Mouse (Mus musculus): ENCODE measurements around the gene Fam135a. TPM values are rescaled to one million over a fixed set of nuclear protein-coding genes. Genes with fewer than 3 reads are reported as not detected.

Fam135a gene
- total RNA-seq (2018; cell fraction: chromatin; rRNA removed), result 10 to 100 TPM in 11 of 26 experiments, 1 to 10 TPM in 15; 3.2 to 14.3 (median 9.3) TPM
- total RNA-seq (2018; cell fraction: cytosol; rRNA removed), result 1 to 10 TPM; 1.3 to 3.0 (median 2.1) TPM
- total RNA-seq (2018; cell fraction: nucleus; rRNA removed), result 10 to 100 TPM in 1 of 26 experiments, 1 to 10 TPM in 25; 2.4 to 11.9 (median 5.6) TPM
- polyA plus RNA-seq (2018), result 1.9 to 2.2 TPM (median 2.1 TPM) in 3 replicates

DNA sequence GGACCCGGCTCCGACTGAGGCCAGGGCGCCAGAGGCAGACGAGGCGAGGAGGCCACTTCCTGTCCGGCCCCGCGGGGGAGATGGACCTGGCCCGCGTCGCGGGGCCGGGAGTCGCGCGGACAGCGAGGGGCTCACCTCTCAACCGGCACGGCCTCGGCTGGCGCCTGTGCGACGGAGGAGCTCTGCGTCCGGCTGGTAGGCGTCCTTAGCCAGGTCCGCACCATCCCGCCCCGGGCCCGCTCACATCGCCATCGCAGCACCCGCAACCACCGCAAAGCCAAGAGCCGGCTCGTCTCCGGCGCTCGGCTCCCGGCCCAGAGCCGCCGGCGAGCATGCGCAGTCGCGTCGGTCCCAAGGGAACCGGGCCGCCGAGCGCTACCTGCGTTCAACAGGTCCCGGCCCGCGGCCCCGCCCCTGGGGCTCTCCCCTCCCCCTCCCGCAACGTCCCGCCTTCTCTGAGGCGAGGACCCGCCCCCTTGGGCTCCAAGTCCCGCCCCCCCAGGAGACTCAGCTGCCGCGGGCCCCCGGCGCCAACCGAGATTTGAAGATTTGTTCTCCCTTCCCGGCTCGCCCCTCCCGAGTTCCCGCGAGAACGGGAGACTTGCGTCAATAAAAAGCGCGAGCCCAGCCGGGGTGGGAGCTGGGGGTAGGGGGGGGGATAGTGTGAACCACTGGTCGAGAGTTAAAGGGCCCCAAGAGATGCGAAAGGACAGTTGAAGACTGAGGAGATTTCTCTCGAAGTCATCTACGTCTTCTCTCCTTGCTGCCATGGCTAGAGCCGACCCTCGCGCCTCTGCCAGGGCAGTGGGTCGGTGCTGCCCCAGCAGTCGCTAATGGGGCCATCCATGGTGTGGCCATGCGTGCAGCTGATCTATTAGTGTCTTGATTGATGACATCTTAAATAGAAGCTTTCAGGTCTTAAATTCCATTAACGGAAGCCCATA, at the start of gene Fam135a:
TSS of gene Fam135a (minus strand) at position 416 of the 944 bp plus-strand sequence.
- Histone ChIP-seq H3K36me3 (ENCODE audit: inconsistent target) (no peaks in the 10 kb centered on the region), H3K4me3 (ENCODE audit: inconsistent target) (peak within 1 kb of the TSS; percentile 33), H3K27ac (no peak within 1 kb of the TSS), H3K79me2 (ENCODE audit: inconsistent target) (no peaks in the 10 kb centered on the region)
- whole genome bisulfite sequencing (ENCODE audit: missing documents), result 2% methylated on average over 73 of the region's 88 CpGs

DNA sequence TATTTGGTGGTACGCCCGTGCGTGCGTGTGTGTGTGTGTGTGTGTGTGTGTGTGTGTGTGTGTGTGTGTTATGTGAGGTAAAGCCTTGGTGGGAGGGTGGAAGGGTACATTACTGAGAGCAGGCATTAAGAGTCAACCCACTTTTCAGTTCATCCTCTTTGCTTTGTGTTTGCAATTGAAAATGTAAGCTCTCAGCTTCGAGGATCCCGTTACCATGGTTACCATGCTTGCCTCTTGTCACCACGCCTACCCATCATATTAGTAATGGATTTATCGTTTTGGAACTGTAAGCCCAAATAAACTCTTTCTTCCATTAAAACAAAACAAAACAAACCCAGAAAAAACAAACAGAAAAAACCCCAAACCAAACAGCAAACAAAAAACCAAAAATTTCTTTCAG, 43.4 kb upstream of the Fam135a start:
- WGBS (ENCODE audit: missing documents), result 89% methylated on average over 8 of the region's 8 CpGs
- Histone ChIP-seq H3K36me3 (ENCODE audit: inconsistent target) (no peaks in the 10 kb centered on the region), H3K79me2 (ENCODE audit: inconsistent target) (no peaks in the 10 kb centered on the region), H3K4me3 (ENCODE audit: inconsistent target) (no peak overlapping the region), H3K27ac (no peak overlapping the region)

- no peaks in the 10 kb centered on the region for H3K36me3 ChIP-seq (ENCODE audit: inconsistent target)
- no peak overlapping the region for H3K27ac ChIP-seq
- H3K79me2 ChIP-seq (ENCODE audit: inconsistent target), result no peaks in the 10 kb centered on the region
- WGBS (ENCODE audit: missing documents), result 85% methylated on average over 6 of the region's 6 CpGs
- H3K4me3 ChIP-seq (ENCODE audit: inconsistent target), result no peak overlapping the region
These were observed 40.4 kb upstream of the Fam135a start for GRCm38 (mm10) chr1:24140555-24140954.

DNA sequence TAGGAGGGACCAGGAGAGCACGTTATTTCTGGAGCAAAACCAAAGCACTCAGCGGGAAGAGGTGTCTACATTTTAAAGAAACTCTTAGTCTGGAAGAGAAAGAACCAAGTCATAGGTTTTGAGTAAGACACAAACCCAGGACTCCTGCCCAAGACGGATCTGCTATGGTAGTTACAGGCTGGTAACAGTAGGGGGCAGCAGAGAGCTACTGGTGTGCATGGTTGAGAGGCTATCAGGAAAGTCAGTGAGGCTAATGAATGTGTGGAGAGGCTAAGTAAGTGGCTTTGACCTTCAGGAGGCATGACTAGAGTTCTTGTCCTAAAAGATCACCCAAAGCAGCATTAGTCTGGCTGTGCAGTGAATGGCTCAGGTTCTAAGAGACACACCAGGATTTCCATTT, 37.0 kb upstream of the Fam135a start:
- no peak overlapping the region for H3K27ac ChIP-seq
- H3K36me3 ChIP-seq (ENCODE audit: inconsistent target), result no peaks in the 10 kb centered on the region
- no peaks in the 10 kb centered on the region for H3K79me2 ChIP-seq (ENCODE audit: inconsistent target)
- H3K4me3 ChIP-seq (ENCODE audit: inconsistent target), result no peak overlapping the region
- WGBS (ENCODE audit: missing documents), result 21% methylated on average over 3 of the region's 3 CpGs

- 0% methylated on average over 1 of the region's 1 CpGs for WGBS (ENCODE audit: missing documents)
- H3K36me3 ChIP-seq (ENCODE audit: inconsistent target), result no peaks in the 10 kb centered on the region
- H3K27ac ChIP-seq, result no peak overlapping the region
- H3K4me3 ChIP-seq (ENCODE audit: inconsistent target), result no peak overlapping the region
- no peaks in the 10 kb centered on the region for H3K79me2 ChIP-seq (ENCODE audit: inconsistent target)
These were observed 34.7 kb upstream of the Fam135a start for GRCm38 (mm10) chr1:24134792-24135191.

GRCm38 (mm10) chr1:24133853-24134252, 33.7 kb upstream of the Fam135a start:
- H3K79me2 ChIP-seq (ENCODE audit: inconsistent target), result no peaks in the 10 kb centered on the region
- 51% methylated on average over 19 of the region's 19 CpGs for WGBS (ENCODE audit: missing documents)
- H3K27ac ChIP-seq, result no peak overlapping the region
- H3K36me3 ChIP-seq (ENCODE audit: inconsistent target), result no peaks in the 10 kb centered on the region
- no peak overlapping the region for H3K4me3 ChIP-seq (ENCODE audit: inconsistent target)

GRCm38 (mm10) chr1:24127866-24128265, 27.7 kb upstream of the Fam135a start:
- H3K36me3 ChIP-seq (ENCODE audit: inconsistent target), result no peaks in the 10 kb centered on the region
- H3K79me2 ChIP-seq (ENCODE audit: inconsistent target), result no peaks in the 10 kb centered on the region
- H3K4me3 ChIP-seq (ENCODE audit: inconsistent target), result no peak overlapping the region
- WGBS (ENCODE audit: missing documents), result 82% methylated on average over 6 of the region's 6 CpGs
- H3K27ac ChIP-seq, result no peak overlapping the region

- H3K79me2 ChIP-seq (ENCODE audit: inconsistent target), result no peaks in the 10 kb centered on the region
- H3K27ac ChIP-seq, result no peak overlapping the region
- no peak overlapping the region for H3K4me3 ChIP-seq (ENCODE audit: inconsistent target)
- 97% methylated on average over 3 of the region's 3 CpGs for WGBS (ENCODE audit: missing documents)
- H3K36me3 ChIP-seq (ENCODE audit: inconsistent target), result no peaks in the 10 kb centered on the region
These were observed 24.5 kb upstream of the Fam135a start for GRCm38 (mm10) chr1:24124610-24125009.

DNA sequence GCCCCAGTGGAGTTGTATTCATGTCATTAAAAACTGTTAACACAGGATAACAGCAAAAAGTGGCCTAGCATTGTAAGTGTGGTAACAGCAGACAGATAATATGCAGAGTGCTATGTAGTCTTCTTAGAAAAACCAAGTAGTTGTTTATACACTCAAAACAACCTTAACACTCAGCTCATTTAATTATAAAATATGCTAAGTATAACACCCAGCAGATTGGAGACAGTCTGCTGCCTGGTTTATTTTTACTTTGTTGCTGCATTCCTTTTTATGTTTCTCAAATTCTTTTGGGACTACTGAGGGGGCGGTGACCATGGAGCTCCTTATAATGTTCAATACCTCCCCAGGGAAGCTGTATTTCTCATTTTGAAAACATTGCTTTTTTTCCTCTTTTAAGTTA, 22.4 kb upstream of the Fam135a start:
- 86% methylated on average over 1 of the region's 1 CpGs for WGBS (ENCODE audit: missing documents)
- H3K27ac ChIP-seq, result no peak overlapping the region
- no peak overlapping the region for H3K4me3 ChIP-seq (ENCODE audit: inconsistent target)
- H3K36me3 ChIP-seq (ENCODE audit: inconsistent target), result no peaks in the 10 kb centered on the region
- no peaks in the 10 kb centered on the region for H3K79me2 ChIP-seq (ENCODE audit: inconsistent target)

DNA sequence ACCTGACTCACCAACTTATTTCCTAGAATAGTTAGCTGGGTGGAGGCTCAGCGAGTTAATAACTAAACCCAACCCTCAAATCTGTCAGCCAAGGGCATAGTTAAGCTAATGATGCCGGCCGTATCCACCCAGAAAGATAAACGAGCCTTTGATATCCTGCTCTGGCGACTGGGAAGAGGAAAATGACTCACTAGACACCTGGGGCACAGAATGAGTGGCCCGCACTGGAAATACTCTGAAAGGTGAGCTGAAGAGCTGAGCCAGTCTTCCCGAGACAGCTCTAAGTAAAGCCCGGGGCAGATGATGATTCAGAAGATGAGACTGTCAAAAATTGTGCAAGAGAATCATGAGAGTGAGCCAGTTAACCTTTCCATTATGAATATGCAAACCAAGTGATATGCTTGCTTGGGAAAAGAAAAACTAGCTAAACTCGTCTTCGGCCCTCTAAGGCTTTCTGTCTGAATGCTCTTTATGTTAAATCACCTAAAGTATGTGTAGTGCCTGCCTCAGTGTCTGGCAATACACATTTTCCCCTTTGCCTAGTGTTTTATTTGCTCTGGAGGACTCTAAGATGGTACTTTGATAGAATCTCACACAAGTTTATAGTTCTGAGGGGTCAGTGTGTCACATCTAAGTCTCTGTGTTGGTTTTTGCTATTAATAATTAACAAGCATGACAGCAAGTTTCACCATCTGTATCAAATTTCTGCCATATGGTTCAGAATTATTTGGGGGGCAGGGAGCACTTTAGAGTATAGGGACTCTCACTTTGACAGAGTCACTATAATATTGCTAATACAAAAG, 8.0 kb upstream of the Fam135a start:
- 78% methylated on average over 10 of the region's 10 CpGs for WGBS (ENCODE audit: missing documents)
- H3K4me3 ChIP-seq (ENCODE audit: inconsistent target), result no peak overlapping the region
- no peak overlapping the region for H3K27ac ChIP-seq
- no peaks in the 10 kb centered on the region for H3K79me2 ChIP-seq (ENCODE audit: inconsistent target)
- no peaks in the 10 kb centered on the region for H3K36me3 ChIP-seq (ENCODE audit: inconsistent target)

DNA sequence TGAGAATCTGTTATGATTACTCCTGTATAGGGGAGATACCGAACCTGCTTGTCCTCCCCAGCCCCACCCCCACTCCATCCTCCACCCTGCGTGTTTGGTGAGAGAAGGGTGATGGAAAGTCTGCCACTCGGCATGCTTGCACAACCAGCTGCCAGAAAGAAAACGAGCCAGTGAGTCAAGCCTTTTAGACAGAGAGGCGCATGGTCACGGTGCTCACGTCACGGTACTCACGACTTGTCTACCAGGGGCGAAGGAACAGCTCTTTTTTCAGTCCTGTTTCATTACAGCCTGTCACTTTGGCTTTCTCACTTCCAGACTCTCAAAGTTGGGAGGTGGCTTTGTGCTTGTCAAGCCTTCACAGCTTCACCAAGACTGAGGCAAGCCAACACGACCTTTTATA, 7.2 kb upstream of the Fam135a start:
- Histone ChIP-seq H3K4me3 (ENCODE audit: inconsistent target) (no peak overlapping the region), H3K79me2 (ENCODE audit: inconsistent target) (no peaks in the 10 kb centered on the region), H3K27ac (no peak overlapping the region), H3K36me3 (ENCODE audit: inconsistent target) (no peaks in the 10 kb centered on the region)
- 77% methylated on average over 11 of the region's 11 CpGs for WGBS (ENCODE audit: missing documents)

- 56% methylated on average over 10 of the region's 10 CpGs for WGBS (ENCODE audit: missing documents)
- H3K4me3 ChIP-seq (ENCODE audit: inconsistent target), result no peak overlapping the region
- no peaks in the 10 kb centered on the region for H3K79me2 ChIP-seq (ENCODE audit: inconsistent target)
- H3K36me3 ChIP-seq (ENCODE audit: inconsistent target), result no peaks in the 10 kb centered on the region
- no peak overlapping the region for H3K27ac ChIP-seq
These were observed 2.5 kb upstream of the Fam135a start for GRCm38 (mm10) chr1:24102579-24103149.

DNA sequence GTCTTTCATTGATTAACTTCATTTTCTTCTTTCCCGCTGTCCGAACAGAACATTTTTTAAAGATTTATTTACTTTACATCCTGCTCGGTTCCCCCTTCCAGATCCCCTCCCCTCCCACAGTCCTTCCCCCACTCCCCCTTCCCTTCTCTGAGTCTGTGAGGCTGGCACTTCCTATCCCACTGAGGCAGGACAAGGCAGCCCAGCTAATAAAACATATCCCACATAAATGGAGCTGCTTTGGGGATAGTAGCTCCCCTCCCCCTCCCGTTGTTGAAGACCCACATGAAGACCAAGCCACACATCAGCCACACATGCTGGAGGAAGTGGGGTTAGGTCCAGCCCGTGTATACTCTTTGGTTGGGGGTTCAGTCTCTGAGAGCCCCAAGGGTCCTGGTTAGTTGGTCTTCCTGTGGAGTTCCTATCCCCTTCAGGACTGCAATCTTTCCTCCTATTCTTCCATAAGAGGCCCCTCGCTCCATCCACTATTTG, 773 bp upstream of the Fam135a start:
- Histone ChIP-seq H3K4me3 (ENCODE audit: inconsistent target) (peak overlapping the region; percentile 33), H3K79me2 (ENCODE audit: inconsistent target) (no peaks in the 10 kb centered on the region), H3K36me3 (ENCODE audit: inconsistent target) (no peaks in the 10 kb centered on the region), H3K27ac (no peak overlapping the region)
- 59% methylated on average over 6 of the region's 6 CpGs for WGBS (ENCODE audit: missing documents)

DNA sequence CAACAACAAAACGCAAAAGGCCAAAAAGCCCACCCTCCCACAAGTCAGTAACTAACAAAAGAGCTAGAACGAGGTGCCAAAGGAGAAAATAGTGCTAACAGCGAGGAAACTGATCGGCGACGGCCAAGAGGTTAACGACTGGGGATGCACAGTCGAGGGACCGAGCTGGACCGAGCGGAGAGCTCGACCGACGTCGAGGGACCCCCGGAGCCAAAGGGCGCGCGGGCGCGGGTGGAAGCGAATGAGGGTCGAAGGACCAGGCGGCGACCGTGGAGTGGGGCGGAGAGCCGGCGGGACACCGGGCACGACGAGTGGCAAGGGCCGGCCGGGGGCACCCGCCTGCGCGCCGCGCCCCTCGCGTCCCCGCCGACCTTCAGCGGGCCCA, 608 bp downstream of the Fam135a start:
- H3K27ac ChIP-seq, result no peak overlapping the region
- no peaks in the 10 kb centered on the region for H3K36me3 ChIP-seq (ENCODE audit: inconsistent target)
- WGBS (ENCODE audit: missing documents), result 2% methylated on average over 44 of the region's 44 CpGs
- H3K79me2 ChIP-seq (ENCODE audit: inconsistent target), result no peaks in the 10 kb centered on the region
- H3K4me3 ChIP-seq (ENCODE audit: inconsistent target), result peak overlapping the region; percentile 7; the same call in 1 of the 2 replicates

All from macrophage (primary cell).